Mouse (Mus musculus): ENCODE data around the gene Dcaf15. TPM values are rescaled to one million over a fixed set of nuclear protein-coding genes. Genes with fewer than 3 reads are reported as not detected.

Dcaf15 gene
- total RNA-seq, 1 experiment from 2014 or later = 23.1 TPM

DNA sequence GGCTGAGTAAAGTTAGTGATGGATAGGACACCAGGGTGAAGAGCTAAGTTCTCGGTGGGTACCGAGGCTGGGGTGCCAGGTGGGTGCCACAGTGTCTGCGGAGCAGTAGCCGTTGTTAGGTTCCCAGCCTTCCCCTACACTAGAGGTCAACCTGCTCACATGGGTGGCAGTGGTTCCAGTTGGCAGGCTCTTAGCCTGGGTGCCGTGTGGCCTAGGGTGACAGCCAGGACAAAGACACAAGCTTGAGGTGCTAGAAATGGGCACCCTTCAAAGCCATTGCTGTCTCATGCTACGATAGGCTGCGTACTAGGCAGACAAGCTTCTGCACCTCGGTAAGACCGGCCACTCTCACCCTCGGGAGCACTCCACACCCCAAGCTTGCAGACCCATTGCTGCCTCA, 32.2 kb downstream of the Dcaf15 start:
- ATAC-seq (replicated peaks in 1 of 2; ENCODE audit: insufficient read depth in 1 of 2, low FRiP score in 2 of 2, low TSS enrichment in 1 of 2, low read depth in 1 of 2, poor library complexity in 2 of 2, severe bottlenecking in 2 of 2) = no peak

- no peak for ATAC-seq (replicated peaks in 1 of 2; ENCODE audit: insufficient read depth in 1 of 2, low FRiP score in 2 of 2, low TSS enrichment in 1 of 2, low read depth in 1 of 2, poor library complexity in 2 of 2, severe bottlenecking in 2 of 2)
These were observed 32.6 kb downstream of the Dcaf15 start for GRCm38 (mm10) chr8:84071921-84072320.

GRCm38 (mm10) chr8:84070667-84071066, 33.9 kb downstream of the Dcaf15 start:
- ATAC-seq (replicated peaks in 1 of 2; ENCODE audit: insufficient read depth in 1 of 2, low FRiP score in 2 of 2, low TSS enrichment in 1 of 2, low read depth in 1 of 2, poor library complexity in 2 of 2, severe bottlenecking in 2 of 2) = no peak

GRCm38 (mm10) chr8:84070241-84070640, 34.3 kb downstream of the Dcaf15 start:
- ATAC-seq (replicated peaks in 1 of 2; ENCODE audit: insufficient read depth in 1 of 2, low FRiP score in 2 of 2, low TSS enrichment in 1 of 2, low read depth in 1 of 2, poor library complexity in 2 of 2, severe bottlenecking in 2 of 2) = no peak

- ATAC-seq (replicated peaks in 1 of 2; ENCODE audit: insufficient read depth in 1 of 2, low FRiP score in 2 of 2, low TSS enrichment in 1 of 2, low read depth in 1 of 2, poor library complexity in 2 of 2, severe bottlenecking in 2 of 2) = no peak
These were observed 34.8 kb downstream of the Dcaf15 start for GRCm38 (mm10) chr8:84069750-84070149.

- ATAC-seq (replicated peaks in 1 of 2; ENCODE audit: insufficient read depth in 1 of 2, low FRiP score in 2 of 2, low TSS enrichment in 1 of 2, low read depth in 1 of 2, poor library complexity in 2 of 2, severe bottlenecking in 2 of 2) = no peak
These were observed 35.4 kb downstream of the Dcaf15 start for GRCm38 (mm10) chr8:84069169-84069568.

DNA sequence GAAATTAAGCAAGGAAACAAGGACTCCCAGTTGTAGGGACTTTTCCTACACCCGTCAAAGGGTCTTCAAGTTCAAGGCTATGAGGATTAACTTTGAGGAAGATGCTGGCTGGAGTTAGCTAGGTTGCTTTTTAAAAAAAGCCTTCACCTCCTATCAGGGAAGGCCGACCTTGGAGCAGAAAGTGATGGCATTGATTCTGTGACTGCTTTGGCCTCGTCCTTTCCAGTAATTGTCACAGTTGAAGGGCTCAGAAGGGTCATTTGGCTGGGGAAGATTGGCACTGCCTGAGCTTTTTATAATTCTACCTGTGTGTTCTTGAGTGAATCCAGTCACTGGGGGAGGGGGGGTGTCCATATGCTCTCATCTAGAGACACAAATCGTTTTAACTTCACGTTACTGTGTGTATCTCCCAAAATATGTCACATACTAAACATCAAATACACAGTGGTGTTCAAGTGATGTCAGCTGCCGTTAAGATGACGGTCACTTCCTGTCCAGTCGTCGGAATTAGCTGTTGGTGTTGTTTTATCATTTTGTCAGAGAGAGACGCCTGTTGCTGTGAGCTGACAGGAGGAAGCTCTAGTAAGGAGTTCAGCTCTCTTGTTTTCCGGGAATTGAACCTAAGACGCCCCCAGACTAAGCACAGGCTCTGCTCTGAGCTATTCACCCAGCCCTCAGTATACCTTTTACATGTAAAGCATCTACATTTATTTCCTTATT, 36.1 kb downstream of the Dcaf15 start:
- no peak for ATAC-seq (replicated peaks in 1 of 2; ENCODE audit: insufficient read depth in 1 of 2, low FRiP score in 2 of 2, low TSS enrichment in 1 of 2, low read depth in 1 of 2, poor library complexity in 2 of 2, severe bottlenecking in 2 of 2)

DNA sequence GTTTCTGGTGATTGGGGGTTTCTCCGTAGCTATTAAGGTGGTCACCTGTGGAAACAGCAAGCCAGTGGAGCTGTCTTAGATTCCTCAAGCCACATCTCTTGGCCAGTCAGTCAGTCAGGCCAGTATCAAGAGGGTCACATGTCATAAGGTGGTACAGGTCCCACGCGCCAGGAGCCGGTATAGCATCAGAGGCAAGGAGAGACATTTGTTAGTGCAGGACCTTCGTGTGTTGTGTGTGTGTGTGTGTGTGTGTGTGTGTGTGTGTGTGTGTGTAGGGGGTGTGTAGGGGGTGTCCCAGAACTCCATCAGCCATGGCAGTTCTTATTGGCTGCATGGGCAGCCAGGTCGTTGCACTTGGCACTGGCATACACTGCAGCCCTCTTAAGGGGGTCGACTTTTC, 36.7 kb downstream of the Dcaf15 start:
- no peak for ATAC-seq (replicated peaks in 1 of 2; ENCODE audit: insufficient read depth in 1 of 2, low FRiP score in 2 of 2, low TSS enrichment in 1 of 2, low read depth in 1 of 2, poor library complexity in 2 of 2, severe bottlenecking in 2 of 2)

DNA sequence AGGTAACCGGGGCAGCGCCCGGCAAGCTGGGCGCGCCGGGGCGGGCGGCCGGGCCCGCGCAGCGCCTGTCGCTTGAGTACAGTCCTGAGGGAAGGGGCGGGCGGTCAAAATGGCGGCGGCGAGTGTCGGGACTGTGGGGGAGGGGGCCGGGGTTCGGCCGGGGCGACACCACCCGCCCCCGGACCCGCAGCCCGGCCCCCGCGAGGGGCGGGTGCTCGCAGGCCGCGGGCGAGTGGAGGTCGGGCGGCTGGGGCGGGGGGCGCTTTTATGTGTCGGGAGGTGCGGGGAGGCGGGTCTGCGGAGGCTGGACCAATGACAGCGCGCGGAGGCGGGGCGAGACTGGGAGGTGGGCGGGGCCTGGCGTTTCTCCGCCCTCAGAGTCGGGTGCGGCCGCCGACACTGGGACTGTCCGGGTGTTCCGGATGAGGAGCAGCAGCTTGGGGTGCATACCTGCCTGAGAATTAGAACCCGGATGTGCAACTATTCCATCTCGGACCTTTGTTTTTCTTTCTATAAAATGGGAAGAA, 37.5 kb downstream of the Dcaf15 start:
- ATAC-seq (replicated peaks in 1 of 2; ENCODE audit: insufficient read depth in 1 of 2, low FRiP score in 2 of 2, low TSS enrichment in 1 of 2, low read depth in 1 of 2, poor library complexity in 2 of 2, severe bottlenecking in 2 of 2) = peak; percentile 33 to 43

- peak; percentile 93 for ATAC-seq (replicated peaks in 1 of 2; ENCODE audit: insufficient read depth in 1 of 2, low FRiP score in 2 of 2, low TSS enrichment in 1 of 2, low read depth in 1 of 2, poor library complexity in 2 of 2, severe bottlenecking in 2 of 2)
These were observed 38.2 kb downstream of the Dcaf15 start, which contains the start of gene Rfx1 for GRCm38 (mm10) chr8:84066291-84066930. Gene Rfx1 (plus strand): TSS chr8:84066834.

DNA sequence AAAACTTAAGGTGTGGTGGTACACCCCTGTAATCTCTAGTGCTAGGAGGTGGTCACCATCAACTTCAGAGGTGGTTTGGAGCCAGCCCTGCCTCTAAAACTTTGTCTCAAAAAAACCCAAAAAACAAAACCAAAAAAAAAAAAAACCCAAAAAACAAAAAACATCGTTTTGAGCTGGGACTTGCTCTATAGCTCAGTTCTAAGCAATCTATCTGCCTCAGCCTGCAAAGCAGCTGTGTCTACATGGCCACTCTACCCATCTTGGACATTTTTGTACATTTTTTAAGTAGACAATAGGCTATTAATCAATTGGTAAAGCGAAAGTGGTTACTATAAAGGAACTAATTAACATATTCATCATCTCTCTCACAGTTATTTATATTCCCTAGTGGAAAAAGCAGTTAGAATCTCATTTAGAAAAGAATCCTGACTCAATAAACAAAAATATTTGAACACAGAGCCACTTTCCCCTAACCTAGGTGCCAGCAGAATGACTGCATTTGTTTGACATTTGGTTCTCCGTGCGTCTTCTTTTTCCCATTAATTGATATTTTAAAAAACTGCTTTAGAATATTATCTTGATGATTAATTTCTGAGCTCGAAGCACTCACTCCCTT, 39.0 kb downstream of the Dcaf15 start:
- no peak for ATAC-seq (replicated peaks in 1 of 2; ENCODE audit: insufficient read depth in 1 of 2, low FRiP score in 2 of 2, low TSS enrichment in 1 of 2, low read depth in 1 of 2, poor library complexity in 2 of 2, severe bottlenecking in 2 of 2)

DNA sequence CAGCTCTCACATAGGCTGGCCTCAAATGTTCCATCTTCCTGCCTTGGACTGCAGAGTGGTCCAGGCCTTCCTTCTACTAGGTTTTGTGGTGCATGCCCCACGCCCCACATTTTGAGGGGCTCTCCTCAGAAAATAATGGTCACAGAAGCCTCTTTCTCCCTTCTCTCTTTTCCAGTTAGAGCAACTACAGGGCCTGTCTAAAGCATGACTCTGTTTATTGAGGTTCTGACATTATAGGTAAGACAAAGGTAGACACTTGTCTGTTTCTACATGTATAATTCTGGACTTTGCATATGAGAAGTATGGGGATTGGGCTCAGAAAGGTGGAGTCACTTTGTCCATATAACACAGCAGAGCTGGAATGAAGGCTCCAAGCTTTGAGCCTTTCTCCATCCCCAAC, 39.5 kb downstream of the Dcaf15 start, which contains the start of gene Gm10643:
Gm10643 (minus strand) TSS at position 101 of the 400 bp plus-strand sequence.
- ATAC-seq (replicated peaks in 1 of 2; ENCODE audit: insufficient read depth in 1 of 2, low FRiP score in 2 of 2, low TSS enrichment in 1 of 2, low read depth in 1 of 2, poor library complexity in 2 of 2, severe bottlenecking in 2 of 2) = no peak

GRCm38 (mm10) chr8:84063861-84064610, 40.5 kb downstream of the Dcaf15 start:
- ATAC-seq (replicated peaks in 1 of 2; ENCODE audit: insufficient read depth in 1 of 2, low FRiP score in 2 of 2, low TSS enrichment in 1 of 2, low read depth in 1 of 2, poor library complexity in 2 of 2, severe bottlenecking in 2 of 2) = no peak

- no peak for ATAC-seq (replicated peaks in 1 of 2; ENCODE audit: insufficient read depth in 1 of 2, low FRiP score in 2 of 2, low TSS enrichment in 1 of 2, low read depth in 1 of 2, poor library complexity in 2 of 2, severe bottlenecking in 2 of 2)
These were observed 44.3 kb downstream of the Dcaf15 start for GRCm38 (mm10) chr8:84060245-84060644.

- ATAC-seq (replicated peaks in 1 of 2; ENCODE audit: insufficient read depth in 1 of 2, low FRiP score in 2 of 2, low TSS enrichment in 1 of 2, low read depth in 1 of 2, poor library complexity in 2 of 2, severe bottlenecking in 2 of 2) = no peak
These were observed 45.3 kb downstream of the Dcaf15 start for GRCm38 (mm10) chr8:84059226-84059625.

GRCm38 (mm10) chr8:84057827-84058226, 46.7 kb downstream of the Dcaf15 start:
- ATAC-seq (replicated peaks in 1 of 2; ENCODE audit: insufficient read depth in 1 of 2, low FRiP score in 2 of 2, low TSS enrichment in 1 of 2, low read depth in 1 of 2, poor library complexity in 2 of 2, severe bottlenecking in 2 of 2) = no peak

DNA sequence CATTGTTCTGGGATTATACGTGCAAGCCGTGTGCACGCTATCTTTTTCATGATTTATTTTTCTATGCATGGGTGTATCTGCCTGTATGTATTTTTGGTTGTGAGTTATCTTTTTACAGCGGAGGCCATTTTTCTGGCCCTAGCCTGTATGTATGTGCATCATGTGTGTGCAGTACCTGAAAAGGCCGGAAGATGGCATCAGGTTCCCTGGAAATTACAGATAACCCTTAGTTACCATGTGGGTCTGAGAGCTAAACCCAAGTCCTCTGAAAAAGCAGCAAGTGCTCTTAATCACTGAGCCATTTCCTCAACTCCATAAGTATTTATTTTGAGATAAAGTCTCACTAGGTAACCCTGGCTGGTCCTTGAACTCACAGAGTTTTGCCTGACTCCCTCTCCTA, 51.3 kb downstream of the Dcaf15 start:
- no peak for ATAC-seq (replicated peaks in 1 of 2; ENCODE audit: insufficient read depth in 1 of 2, low FRiP score in 2 of 2, low TSS enrichment in 1 of 2, low read depth in 1 of 2, poor library complexity in 2 of 2, severe bottlenecking in 2 of 2)
